Mouse (Mus musculus) limb, embryonic 12.5 days (tissue): ENCODE results near the gene Dclre1b. TPM values are rescaled to one million over a fixed set of nuclear protein-coding genes. Genes with fewer than 3 reads are reported as not detected.

Experiments
- ATAC-seq: fragments of 200-750 bp; cut with Nextera tagmentation; 2 replicates; pipeline ENCODE4 v1.8.0; 2017; ENCODE audit warnings: low read depth, moderate TSS enrichment; ENCODE audit not compliant: insufficient number of reproducible peaks, insufficient read depth, low FRiP score, low TSS enrichment
- H3K27ac ChIP-seq: fragments of 300-500 bp; sonication (generic); 2 replicates; pipeline ENCODE4 v1.5.1; 2016; ENCODE audit warnings: mild to moderate bottlenecking, moderate library complexity
- H3K27me3 ChIP-seq: fragments of 300-500 bp; sonication (generic); 2 replicates; pipeline ENCODE4 v1.6.1; 2016; ENCODE audit warnings: mild to moderate bottlenecking, moderate library complexity
- H3K36me3 ChIP-seq: fragments of 300-500 bp; sonication (generic); 2 replicates; pipeline ENCODE4 v1.6.1; 2016; ENCODE audit warnings: mild to moderate bottlenecking, moderate library complexity
- H3K4me1 ChIP-seq: fragments of 300-500 bp; sonication (generic); replicated peaks from 2 replicates; pipeline ENCODE4 v1.6.1; 2016
- H3K4me2 ChIP-seq: fragments of 300-500 bp; sonication (generic); 2 replicates; pipeline ENCODE4 v1.6.1; 2016; ENCODE audit warnings: mild to moderate bottlenecking, moderate library complexity
- H3K4me3 ChIP-seq: fragments of 300-500 bp; sonication (generic); replicated peaks from 2 replicates; pipeline ENCODE4 v1.5.1; 2016; ENCODE audit warnings: mild to moderate bottlenecking
- H3K9ac ChIP-seq: fragments of 300-500 bp; sonication (generic); replicated peaks from 2 replicates; pipeline ENCODE4 v1.6.1; 2016; ENCODE audit warnings: mild to moderate bottlenecking, moderate library complexity
- H3K9me3 ChIP-seq: fragments of 300-500 bp; sonication (generic); 2 replicates; pipeline ENCODE4 v1.6.1; 2016; ENCODE audit warnings: mild to moderate bottlenecking, moderate library complexity
- WGBS: fragments of 180-500 bp; shearing (Covaris S2); methylation state at CpG from one replicate; pipeline ENCODE4 v1.1.7; 2016; 5-methylcytosine and 5-hydroxymethylcytosine counted together
- polyA plus RNA-seq: library from polyadenylated mRNA; unstranded; fragments of >200 nt; fragmentation: Nextera tagmentation; extraction: Ambion mirVana; gene quantifications from 2 replicates; pipeline ENCODE4 v1.2.1, GENCODE M21; 2016

The Dclre1b gene
- polyA plus RNA-seq, 1 experiment from 2014 or later, result 32.5 TPM

GRCm38 (mm10) chr3:103771531-103772130, 37.6 kb downstream of the Dclre1b start:
- WGBS, result 86% methylated on average over 9 of the region's 9 CpGs
- Histone ChIP-seq H3K27ac (no peak overlapping the region), H3K9me3 (no peaks in the 10 kb centered on the region), H3K9ac (no peak overlapping the region), H3K4me2 (no peak overlapping the region), H3K27me3 (no peaks in the 10 kb centered on the region), H3K4me1 (0 out of 2 replicates have a peak, but pooled peaks cover 4% of the 10 kb centered on the region), H3K4me3 (no peak overlapping the region), H3K36me3 (peaks cover 34% of the 10 kb centered on the region)
- ATAC-seq, result no peak

- Histone ChIP-seq H3K4me2 (no peak overlapping the region), H3K4me3 (no peak overlapping the region), H3K27ac (no peak overlapping the region), H3K36me3 (peaks cover 48% of the 10 kb centered on the region), H3K9ac (no peak overlapping the region), H3K27me3 (no peaks in the 10 kb centered on the region), H3K9me3 (no peaks in the 10 kb centered on the region), H3K4me1 (no peaks in the 10 kb centered on the region)
- no peak for ATAC-seq
- 83% methylated on average over 3 of the region's 3 CpGs for WGBS
Observed at GRCm38 (mm10) chr3:103766789-103767188, 42.5 kb downstream of the Dclre1b start.

GRCm38 (mm10) chr3:103759261-103759970, 49.8 kb downstream of the Dclre1b start:
- H3K9ac ChIP-seq, result no peak overlapping the region
- no peak overlapping the region for H3K4me3 ChIP-seq
- H3K4me2 ChIP-seq, result no peak overlapping the region
- H3K4me1 ChIP-seq, result no peaks in the 10 kb centered on the region
- no peaks in the 10 kb centered on the region for H3K27me3 ChIP-seq
- H3K27ac ChIP-seq, result no peak overlapping the region
- peaks cover 81% of the 10 kb centered on the region for H3K36me3 ChIP-seq
- no peaks in the 10 kb centered on the region for H3K9me3 ChIP-seq
- no peak for ATAC-seq
- 83% methylated on average over 5 of the region's 5 CpGs for WGBS

GRCm38 (mm10) chr3:103758456-103758855, 50.8 kb downstream of the Dclre1b start:
- Histone ChIP-seq H3K4me1 (no peaks in the 10 kb centered on the region), H3K27me3 (no peaks in the 10 kb centered on the region), H3K9ac (no peak overlapping the region), H3K4me3 (no peak overlapping the region), H3K4me2 (no peak overlapping the region), H3K36me3 (peaks cover 80% of the 10 kb centered on the region), H3K27ac (no peak overlapping the region), H3K9me3 (no peaks in the 10 kb centered on the region)
- 77% methylated on average over 7 of the region's 7 CpGs for WGBS
- ATAC-seq, result no peak

GRCm38 (mm10) chr3:103756920-103757319, 52.3 kb downstream of the Dclre1b start:
- H3K9ac ChIP-seq, result no peak overlapping the region
- WGBS, result 94% methylated on average over 2 of the region's 2 CpGs
- peaks cover 80% of the 10 kb centered on the region for H3K36me3 ChIP-seq

GRCm38 (mm10) chr3:103755351-103755750, 53.9 kb downstream of the Dclre1b start:
- no peaks in the 10 kb centered on the region for H3K9me3 ChIP-seq
- no peaks in the 10 kb centered on the region for H3K27me3 ChIP-seq
- H3K27ac ChIP-seq, result no peak overlapping the region
- H3K36me3 ChIP-seq, result peaks cover 80% of the 10 kb centered on the region
- H3K4me1 ChIP-seq, result no peaks in the 10 kb centered on the region
- 77% methylated on average over 3 of the region's 3 CpGs for WGBS
- H3K9ac ChIP-seq, result no peak overlapping the region
- no peak overlapping the region for H3K4me3 ChIP-seq
- H3K4me2 ChIP-seq, result no peak overlapping the region
- ATAC-seq, result no peak

More at GRCm38 (mm10) chr3:103756920-103757319, 52.3 kb downstream of the Dclre1b start:
- no peak for ATAC-seq
- Histone ChIP-seq H3K4me2 (no peak overlapping the region), H3K4me3 (no peak overlapping the region), H3K9me3 (no peaks in the 10 kb centered on the region), H3K27ac (no peak overlapping the region), H3K4me1 (no peaks in the 10 kb centered on the region), H3K27me3 (no peaks in the 10 kb centered on the region)

- no peaks in the 10 kb centered on the region for H3K4me1 ChIP-seq
- H3K27ac ChIP-seq, result no peak overlapping the region
- no peak overlapping the region for H3K9ac ChIP-seq
- H3K36me3 ChIP-seq, result peaks cover 82% of the 10 kb centered on the region
- no peaks in the 10 kb centered on the region for H3K9me3 ChIP-seq
- H3K4me2 ChIP-seq, result no peak overlapping the region
- no peaks in the 10 kb centered on the region for H3K27me3 ChIP-seq
- H3K4me3 ChIP-seq, result no peak overlapping the region
- no peak for ATAC-seq
- 81% methylated on average over 2 of the region's 2 CpGs for WGBS
Observed at GRCm38 (mm10) chr3:103751558-103751957, 57.7 kb downstream of the Dclre1b start.

Other genes with a start within 250 kb of the Dclre1b start
- gene Syt6, start 234.2 kb downstream of the Dclre1b start, polyA plus RNA-seq, result 0.14 and 0.18 TPM in 2 replicates
- gene Atg4a-ps, start 163.4 kb downstream of the Dclre1b start, polyA plus RNA-seq, result 0.24 TPM in 1 of 2 replicates, not detected in the other
- gene Olfml3, start 71.4 kb downstream of the Dclre1b start, polyA plus RNA-seq, result 33.8 and 36.9 TPM in 2 replicates
- not detected in 2 replicates for gene Gm10964, start 70.1 kb downstream of the Dclre1b start, polyA plus RNA-seq
- 12.6 and 13.0 TPM in 2 replicates for gene Hipk1, start 17.9 kb downstream of the Dclre1b start, polyA plus RNA-seq
- 21.6 and 24.6 TPM in 2 replicates for gene Ap4b1, start 76 bp upstream of the Dclre1b start, polyA plus RNA-seq
- 0.24 TPM in 1 of 2 replicates, not detected in the other for gene Gm43064, start 129 bp upstream of the Dclre1b start, polyA plus RNA-seq
- gene Bcl2l15, start 23.2 kb upstream of the Dclre1b start, polyA plus RNA-seq, result not detected in 2 replicates
- gene Ptpn22, start 50.4 kb upstream of the Dclre1b start, polyA plus RNA-seq, result 0.31 and 0.32 TPM in 2 replicates
- gene Rsbn1, start 104.7 kb upstream of the Dclre1b start, polyA plus RNA-seq, result 18.7 and 21.5 TPM in 2 replicates
- 43.7 and 47.6 TPM in 2 replicates for gene Phtf1, start 158.7 kb upstream of the Dclre1b start, polyA plus RNA-seq